Mouse (Mus musculus): ENCODE data around the gene Slain2. TPM values are rescaled to one million over a fixed set of nuclear protein-coding genes. Genes with fewer than 3 reads are reported as not detected.
"Not testable (repeated sequence)": the region's sequence is repeated elsewhere in the genome, so short reads cannot be mapped to it uniquely, and the experiment has no call there.

Slain2 gene
- total and polyA plus RNA-seq, 3 experiments, result 11.0 to 34.6 (median 27.5) TPM

DNA sequence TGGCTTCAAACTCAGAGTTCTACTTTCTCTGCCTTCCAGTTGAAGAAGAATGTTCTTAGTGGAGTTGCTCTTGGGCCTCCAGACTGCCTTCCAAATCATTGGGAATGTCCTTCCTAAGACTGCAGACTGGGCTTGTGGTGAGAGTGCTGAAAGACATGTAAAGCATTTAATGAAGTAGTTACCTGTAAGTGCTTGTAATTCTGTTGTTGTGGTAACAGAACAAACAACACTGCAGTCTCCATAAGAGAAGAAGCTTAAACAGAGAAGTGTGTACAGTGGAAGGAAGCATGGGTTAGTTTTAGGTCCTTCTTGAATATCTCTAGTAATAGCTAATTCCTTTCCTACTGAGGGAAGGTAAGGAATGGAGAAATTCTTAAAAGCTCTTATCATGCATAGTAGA is 13.0 kb downstream of the Slain2 start:
- no peak overlapping the region for H3K4me2 ChIP-seq (ENCODE audit: insufficient read depth, low read depth, poor library complexity, severe bottlenecking)
- no peak overlapping the region for H3K9ac ChIP-seq (ENCODE audit: insufficient read depth, low read depth)
- TF ChIP-seq KAT2A (IDR thresholded peaks at IDR 0.05; ENCODE audit: insufficient replicate concordance, low read length) (no peak), NRF1 (IDR thresholded peaks at IDR 0.05; ENCODE audit: low read depth, low read length) (no peak), MAZ (IDR thresholded peaks at IDR 0.05; ENCODE audit: low read depth, low read length) (no peak), TBP (conservative IDR thresholded peaks at IDR 0.05; ENCODE audit: low read depth, low read length) (no peak), SIN3A (IDR thresholded peaks at IDR 0.05; ENCODE audit: low read length) (no peak), E2F4 (IDR thresholded peaks at IDR 0.05; ENCODE audit: insufficient replicate concordance, low read depth, low read length) (no peak), MAFK (IDR thresholded peaks at IDR 0.05; ENCODE audit: insufficient replicate concordance, low read length) (no peak), SMC3 (IDR thresholded peaks at IDR 0.05; ENCODE audit: low read depth, low read length) (no peak), ZNF384 (IDR thresholded peaks at IDR 0.05; ENCODE audit: low read depth, low read length) (no peak), EP300 (IDR thresholded peaks at IDR 0.05; ENCODE audit: low read length) (no peak)
- dilution Hi-C loops (cut with MboI; ENCODE audit: extremely low pct_ligation_motif_present, extremely low pct_unique_long_range_greater_than_20kb, low sequenced_read_pairs) (no loop called here), in situ Hi-C loops (cut with MboI; ENCODE audit: low pct_ligation_motif_present, low pct_unique_long_range_greater_than_20kb, low sequenced_read_pairs) (no loop called here)
- no peak overlapping the region for H3K27ac ChIP-seq (ENCODE audit: insufficient read depth, low read depth)
- H3K36me3 ChIP-seq (replicated peaks in 1 of 2; ENCODE audit: control insufficient read depth in 1 of 2, insufficient read depth in 1 of 2, low read length in 1 of 2), result peaks cover 0 to 11% of the 10 kb centered on the region in 2 experiments
- H3K4me3 ChIP-seq (replicated peaks in 1 of 3; ENCODE audit: low read depth in 2 of 3, low read length in 2 of 3, poor library complexity in 1 of 3), result no peak overlapping the region
- no peak for DNase-seq (ENCODE audit: extremely low read depth)
- no peaks in the 10 kb centered on the region for H3K4me1 ChIP-seq (ENCODE audit: control insufficient read depth in 1 of 2, insufficient read depth in 2 of 2)
- 0 out of 2 replicates have a peak, but pooled peaks cover 5% of the 10 kb centered on the region for H3K79me2 ChIP-seq (replicated peaks; ENCODE audit: control insufficient read depth, extremely low read depth, insufficient read depth, poor library complexity, severe bottlenecking)
- no peaks in the 10 kb centered on the region for H3K27me3 ChIP-seq (replicated peaks)
- H3K9me3 ChIP-seq (replicated peaks; ENCODE audit: low read length), result no peaks in the 10 kb centered on the region

DNA sequence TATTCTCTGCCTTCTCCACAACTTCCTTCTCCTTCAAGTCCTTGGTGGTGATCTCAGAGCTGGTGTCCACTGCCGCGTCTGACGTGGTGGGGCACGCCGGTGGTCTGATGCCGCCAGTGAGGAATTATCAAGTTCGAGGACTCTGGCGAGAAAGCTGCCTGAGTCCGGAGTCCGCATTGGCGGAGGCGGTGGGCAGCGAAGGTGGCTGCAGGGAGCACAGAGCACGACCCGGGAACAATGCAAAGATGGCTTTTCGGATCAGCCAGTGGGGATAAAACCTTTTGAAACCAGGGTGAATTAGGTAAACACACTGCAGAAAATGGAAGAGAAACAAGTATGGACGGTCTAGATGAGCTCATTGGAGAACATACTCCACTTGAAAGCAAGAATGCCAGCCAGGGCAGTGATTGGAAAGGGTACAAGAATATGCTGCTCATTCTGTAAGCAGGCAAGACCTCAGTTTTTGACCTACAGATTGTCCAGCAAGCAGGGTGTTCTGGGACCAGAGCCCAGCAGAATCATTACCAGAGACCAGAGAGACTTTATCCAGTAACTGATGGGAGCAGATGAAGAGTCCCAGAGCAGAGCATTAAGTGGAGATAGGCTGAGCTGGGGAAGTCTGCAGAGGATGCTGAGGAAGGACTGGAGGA is 19.0 kb downstream of the Slain2 start:
- H3K27ac ChIP-seq (ENCODE audit: insufficient read depth, low read depth), result no peak overlapping the region
- no peak overlapping the region for H3K4me3 ChIP-seq (replicated peaks in 1 of 3; ENCODE audit: low read depth in 2 of 3, low read length in 2 of 3, poor library complexity in 1 of 3)
- no peak overlapping the region for H3K9ac ChIP-seq (ENCODE audit: insufficient read depth, low read depth)
- no peak for DNase-seq (ENCODE audit: extremely low read depth)
- TF ChIP-seq NRF1 (IDR thresholded peaks at IDR 0.05; ENCODE audit: low read depth, low read length) (no peak), MXI1 (IDR thresholded peaks at IDR 0.05; ENCODE audit: low read depth, low read length) (no peak), IRF4 (IDR thresholded peaks at IDR 0.05; ENCODE audit: low read depth, low read length) (no peak), RCOR1 (conservative IDR thresholded peaks at IDR 0.05; ENCODE audit: low read depth, low read length) (no peak), POLR2A (IDR thresholded peaks at IDR 0.05; ENCODE audit: low read depth, low read length) (no peak), NELFE (IDR thresholded peaks at IDR 0.05; ENCODE audit: low read depth, low read length) (no peak), CHD1 (IDR thresholded peaks at IDR 0.05; ENCODE audit: low read depth, low read length) (no peak), JUN (IDR thresholded peaks at IDR 0.05; ENCODE audit: insufficient read depth, low read depth, low read length) (no peak), BHLHE40 (IDR thresholded peaks at IDR 0.05; ENCODE audit: low read depth, low read length) (no peak), ZMIZ1 (IDR thresholded peaks at IDR 0.05; ENCODE audit: low read depth, low read length) (no peak)
- dilution Hi-C loops (cut with MboI; ENCODE audit: extremely low pct_ligation_motif_present, extremely low pct_unique_long_range_greater_than_20kb, low sequenced_read_pairs) (no loop called here), in situ Hi-C loops (cut with MboI; ENCODE audit: low pct_ligation_motif_present, low pct_unique_long_range_greater_than_20kb, low sequenced_read_pairs) (no loop called here)
- no peaks in the 10 kb centered on the region for H3K27me3 ChIP-seq (replicated peaks)
- 0 out of 2 replicates have a peak, but pooled peaks cover 2% of the 10 kb centered on the region for H3K79me2 ChIP-seq (replicated peaks; ENCODE audit: control insufficient read depth, extremely low read depth, insufficient read depth, poor library complexity, severe bottlenecking)
- no peak overlapping the region for H3K4me2 ChIP-seq (ENCODE audit: insufficient read depth, low read depth, poor library complexity, severe bottlenecking)
- peaks cover 0 to 15% of the 10 kb centered on the region in 2 experiments for H3K36me3 ChIP-seq (replicated peaks in 1 of 2; ENCODE audit: control insufficient read depth in 1 of 2, insufficient read depth in 1 of 2, low read length in 1 of 2)
- no peaks in the 10 kb centered on the region for H3K9me3 ChIP-seq (replicated peaks; ENCODE audit: low read length)
- peaks cover 0 to 6% of the 10 kb centered on the region in 2 experiments; a peak in 1 of 4 replicates for H3K4me1 ChIP-seq (ENCODE audit: control insufficient read depth in 1 of 2, insufficient read depth in 2 of 2)

DNA sequence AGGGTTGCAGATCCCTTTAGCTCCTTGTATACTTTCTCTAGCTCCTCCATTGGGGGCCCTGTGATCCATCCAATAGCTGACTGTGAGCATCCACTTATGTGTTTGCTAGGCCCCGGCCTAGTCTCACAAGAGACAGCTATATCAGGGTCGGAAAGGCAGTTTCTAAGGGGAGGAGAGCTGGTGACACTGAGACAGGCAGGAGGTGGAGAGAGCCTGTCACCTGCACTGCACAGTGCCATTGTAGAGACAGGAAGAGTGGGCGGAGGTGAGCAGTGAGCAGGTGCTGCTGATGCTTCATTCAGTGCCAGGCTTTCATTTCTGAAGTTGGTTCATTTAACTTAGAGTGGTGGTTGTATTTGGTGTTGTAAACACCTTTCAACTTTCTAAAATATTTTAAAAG is 24.3 kb downstream of the Slain2 start:
- in situ Hi-C loops (cut with MboI; ENCODE audit: low pct_ligation_motif_present, low pct_unique_long_range_greater_than_20kb, low sequenced_read_pairs); H3K9ac ChIP-seq (ENCODE audit: insufficient read depth, low read depth); DNase-seq (ENCODE audit: extremely low read depth); H3K79me2 ChIP-seq (replicated peaks; ENCODE audit: control insufficient read depth, extremely low read depth, insufficient read depth, poor library complexity, severe bottlenecking); H3K4me2 ChIP-seq (ENCODE audit: insufficient read depth, low read depth, poor library complexity, severe bottlenecking); H3K27ac ChIP-seq (ENCODE audit: insufficient read depth, low read depth); H3K9me3 ChIP-seq (replicated peaks; ENCODE audit: low read length); dilution Hi-C loops (cut with MboI; ENCODE audit: extremely low pct_ligation_motif_present, extremely low pct_unique_long_range_greater_than_20kb, low sequenced_read_pairs); H3K4me3 ChIP-seq (replicated peaks in 1 of 3; ENCODE audit: low read depth in 2 of 3, low read length in 2 of 3, poor library complexity in 1 of 3); H3K27me3 ChIP-seq (replicated peaks): not testable (repeated sequence)
- Histone ChIP-seq H3K4me1 (ENCODE audit: control insufficient read depth in 1 of 2, insufficient read depth in 2 of 2) (peaks cover 2 to 22% of the 10 kb centered on the region in 2 experiments; a peak in 2 of 4 replicates), H3K36me3 (replicated peaks in 1 of 2; ENCODE audit: control insufficient read depth in 1 of 2, insufficient read depth in 1 of 2, low read length in 1 of 2) (peaks cover 0 to 17% of the 10 kb centered on the region in 2 experiments)
